Mouse (Mus musculus) midbrain, embryonic 14.5 days (tissue): ENCODE results near the gene Psme3. TPM values are rescaled to one million over a fixed set of nuclear protein-coding genes. Genes with fewer than 3 reads are reported as not detected.

Experiments used
- ATAC-seq: fragments of 200-750 bp; cut with Nextera tagmentation; 2 replicates; pipeline ENCODE4 v1.8.0; 2017; ENCODE audit warnings: moderate number of reproducible peaks, moderate library complexity; ENCODE audit not compliant: low FRiP score, low TSS enrichment
- DNase-seq: peaks from one replicate; pipeline ENCODE4 v3.0.0-alpha.2; 2015
- H3K27ac ChIP-seq: fragments of 300-500 bp; sonication (generic); replicated peaks from 2 replicates; pipeline ENCODE4 v1.5.1; 2014; ENCODE audit warnings: mild to moderate bottlenecking, low read depth, low read length, moderate library complexity
- H3K27me3 ChIP-seq: fragments of 300-500 bp; sonication (generic); 2 replicates; pipeline ENCODE4 v1.6.1; 2014; ENCODE audit warnings: low read length, control low read depth, mixed read lengths; ENCODE audit not compliant: control insufficient read depth, insufficient read depth
- H3K36me3 ChIP-seq: fragments of 300-500 bp; sonication (generic); 2 replicates; pipeline ENCODE4 v1.6.1; 2014; ENCODE audit warnings: low read length, control low read depth; ENCODE audit not compliant: control insufficient read depth, insufficient read depth
- H3K4me1 ChIP-seq: fragments of 300-500 bp; sonication (generic); 2 replicates; pipeline ENCODE4 v1.6.1; 2014; ENCODE audit warnings: mild to moderate bottlenecking, antibody characterized with exemption, low read length, control low read depth; ENCODE audit not compliant: control insufficient read depth, insufficient read depth
- H3K4me2 ChIP-seq: fragments of 300-500 bp; sonication (generic); 2 replicates; pipeline ENCODE4 v1.6.1; 2014; ENCODE audit warnings: mild to moderate bottlenecking, low read length, moderate library complexity
- H3K4me3 ChIP-seq: fragments of 300-500 bp; sonication (generic); replicated peaks from 2 replicates; pipeline ENCODE4 v1.5.1; 2014; ENCODE audit warnings: low read depth, low read length
- H3K9ac ChIP-seq: fragments of 300-500 bp; sonication (generic); replicated peaks from 2 replicates; pipeline ENCODE4 v1.6.1; 2014; ENCODE audit warnings: mild to moderate bottlenecking, low read length, moderate library complexity
- H3K9me3 ChIP-seq: fragments of 300-500 bp; sonication (generic); 2 replicates; pipeline ENCODE4 v1.6.1; 2016; ENCODE audit warnings: low read length, control low read depth, mixed read lengths; ENCODE audit not compliant: control insufficient read depth
- WGBS: fragments of 180-500 bp; shearing (Covaris S2); extraction: QIAGEN DNeasy Blood & Tissue Kit; methylation state at CpG from one replicate; pipeline ENCODE4 v1.1.7; 2014; 5-methylcytosine and 5-hydroxymethylcytosine counted together
- polyA plus RNA-seq: library from polyadenylated mRNA; unstranded; fragments of >200 nt; fragmentation: Nextera tagmentation; extraction: Ambion mirVana; gene quantifications from 2 replicates; pipeline ENCODE4 v1.2.1, GENCODE M21; 2014

Psme3 gene
- polyA plus RNA-seq, 1 experiment from 2014 or later, result 103 TPM

DNA sequence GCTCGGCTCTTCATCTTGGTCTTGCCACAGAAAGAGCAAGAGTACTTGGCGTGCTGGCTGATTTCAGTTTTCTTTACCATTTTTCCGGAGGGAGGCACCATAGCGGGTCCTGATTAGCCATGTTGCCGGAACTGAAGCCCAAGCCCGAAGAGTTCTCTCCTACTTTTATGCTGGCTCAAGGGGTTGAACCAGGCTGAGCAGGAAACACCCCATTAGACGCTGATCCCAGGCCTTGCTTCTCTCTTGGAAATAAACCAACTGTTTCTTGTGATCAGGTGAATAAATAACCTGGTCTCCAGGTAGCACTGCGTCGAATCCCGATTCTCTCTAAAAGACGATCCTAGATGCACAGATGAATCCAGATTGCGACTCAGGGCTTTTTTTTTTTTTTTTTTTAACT, 37.4 kb downstream of the Psme3 start:
- H3K9ac ChIP-seq, result no peak overlapping the region
- H3K36me3 ChIP-seq, result no peaks in the 10 kb centered on the region
- WGBS, result 92% methylated on average over 12 of the region's 12 CpGs
- H3K4me2 ChIP-seq, result no peak overlapping the region
- H3K27me3 ChIP-seq, result no peaks in the 10 kb centered on the region
- no peak overlapping the region for H3K27ac ChIP-seq
- ATAC-seq (no peak), DNase-seq (no peak)
- no peak overlapping the region for H3K4me3 ChIP-seq
- H3K4me1 ChIP-seq, result no peaks in the 10 kb centered on the region
- no peaks in the 10 kb centered on the region for H3K9me3 ChIP-seq

DNA sequence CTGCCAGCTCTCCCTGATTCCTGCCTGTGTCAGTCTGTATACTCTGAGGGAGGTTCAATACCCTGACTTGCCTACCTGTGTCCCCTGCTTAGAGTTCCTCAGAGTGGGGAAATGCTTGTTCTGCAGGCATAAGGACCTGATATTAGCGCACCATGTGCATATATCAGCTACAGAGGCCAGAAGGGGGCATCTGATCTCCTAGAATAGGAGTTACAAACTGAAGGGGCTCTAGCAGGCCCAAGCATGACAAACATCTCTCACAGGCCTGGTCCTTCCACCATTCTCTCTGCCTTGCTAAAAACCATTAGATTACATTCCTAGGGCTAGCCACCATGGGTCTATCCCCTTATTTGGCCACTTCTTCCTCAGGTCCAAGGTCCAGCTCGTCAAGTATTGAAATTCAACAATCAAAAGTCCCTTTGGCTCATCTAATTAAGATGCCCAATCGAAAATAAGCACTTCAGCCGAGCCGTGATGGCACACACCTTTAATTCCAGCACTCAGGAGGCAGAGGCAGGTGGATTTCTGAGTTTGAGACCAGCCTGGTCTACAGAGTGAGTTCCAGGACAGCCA, 38.5 kb downstream of the Psme3 start:
- H3K27ac ChIP-seq, result no peak overlapping the region
- H3K4me2 ChIP-seq, result no peak overlapping the region
- ATAC-seq, result no peak
- H3K4me1 ChIP-seq, result no peaks in the 10 kb centered on the region
- no peaks in the 10 kb centered on the region for H3K9me3 ChIP-seq
- no peaks in the 10 kb centered on the region for H3K36me3 ChIP-seq
- no peaks in the 10 kb centered on the region for H3K27me3 ChIP-seq
- no peak for DNase-seq
- WGBS, result 85% methylated on average over 5 of the region's 5 CpGs
- H3K9ac ChIP-seq, result no peak overlapping the region
- no peak overlapping the region for H3K4me3 ChIP-seq

DNA sequence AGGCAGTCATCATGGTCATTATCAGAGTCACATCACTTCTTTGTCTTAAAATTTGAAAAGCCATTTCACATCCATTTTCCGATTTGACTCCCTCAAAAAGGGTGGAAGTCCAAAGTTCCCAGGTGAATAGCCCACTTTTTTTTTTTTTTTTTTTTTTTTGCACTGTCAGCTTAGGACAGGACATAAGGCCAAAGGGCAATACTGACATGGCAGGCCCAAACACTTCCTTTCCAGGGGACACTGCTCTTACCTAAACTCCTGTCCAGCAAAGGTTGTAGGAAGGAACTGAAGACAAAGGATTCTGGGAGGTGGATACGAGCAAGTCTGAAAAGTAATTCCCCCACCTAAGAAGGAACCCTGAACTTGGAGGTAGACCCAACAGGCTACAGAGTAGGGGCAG, 39.9 kb downstream of the Psme3 start:
- Histone ChIP-seq H3K27me3 (no peaks in the 10 kb centered on the region), H3K4me3 (no peak overlapping the region), H3K4me1 (no peaks in the 10 kb centered on the region), H3K36me3 (no peaks in the 10 kb centered on the region), H3K9ac (no peak overlapping the region), H3K4me2 (no peak overlapping the region), H3K27ac (no peak overlapping the region), H3K9me3 (no peaks in the 10 kb centered on the region)
- no peak for ATAC-seq
- WGBS, result 93% methylated on average over 2 of the region's 2 CpGs
- no peak for DNase-seq

DNA sequence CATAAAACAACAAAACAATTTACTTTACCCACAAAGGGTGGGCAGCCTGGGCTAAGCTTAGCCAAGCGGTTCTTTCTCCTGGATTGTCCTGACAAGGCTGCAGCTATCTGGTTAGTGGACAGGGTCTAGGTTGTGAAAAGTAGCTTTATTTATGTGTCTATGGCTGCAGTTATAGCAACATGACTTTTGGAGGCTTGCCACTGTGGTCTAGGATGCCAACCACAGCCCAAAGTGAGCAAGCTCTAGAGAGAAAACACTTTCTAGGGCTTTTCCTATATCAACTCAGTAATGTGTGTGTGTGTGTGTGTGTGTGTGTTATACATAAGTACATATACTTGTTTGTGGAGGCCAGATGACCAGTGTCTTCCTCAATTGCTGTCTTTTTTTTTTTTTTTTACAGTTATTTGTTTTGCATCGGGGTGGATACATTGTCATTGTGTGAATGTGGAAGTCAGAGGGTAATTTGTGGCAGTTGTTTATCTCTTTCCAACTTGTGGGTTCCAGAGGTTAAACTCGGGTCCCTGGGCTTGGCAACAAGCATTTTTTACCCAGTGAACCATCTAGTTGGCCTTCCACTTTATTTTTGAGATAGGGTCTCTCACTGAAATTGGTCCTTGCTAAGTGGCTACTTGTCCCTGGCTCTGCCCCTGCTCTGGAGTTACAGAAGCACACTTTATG, 41.6 kb downstream of the Psme3 start:
- no peaks in the 10 kb centered on the region for H3K36me3 ChIP-seq
- H3K9ac ChIP-seq, result no peak overlapping the region
- H3K27me3 ChIP-seq, result no peaks in the 10 kb centered on the region
- no peaks in the 10 kb centered on the region for H3K4me1 ChIP-seq
- DNase-seq (no peak), ATAC-seq (no peak)
- H3K9me3 ChIP-seq, result no peaks in the 10 kb centered on the region
- no peak overlapping the region for H3K27ac ChIP-seq
- WGBS, result 88% methylated on average over 3 of the region's 3 CpGs
- H3K4me2 ChIP-seq, result no peak overlapping the region
- no peak overlapping the region for H3K4me3 ChIP-seq

DNA sequence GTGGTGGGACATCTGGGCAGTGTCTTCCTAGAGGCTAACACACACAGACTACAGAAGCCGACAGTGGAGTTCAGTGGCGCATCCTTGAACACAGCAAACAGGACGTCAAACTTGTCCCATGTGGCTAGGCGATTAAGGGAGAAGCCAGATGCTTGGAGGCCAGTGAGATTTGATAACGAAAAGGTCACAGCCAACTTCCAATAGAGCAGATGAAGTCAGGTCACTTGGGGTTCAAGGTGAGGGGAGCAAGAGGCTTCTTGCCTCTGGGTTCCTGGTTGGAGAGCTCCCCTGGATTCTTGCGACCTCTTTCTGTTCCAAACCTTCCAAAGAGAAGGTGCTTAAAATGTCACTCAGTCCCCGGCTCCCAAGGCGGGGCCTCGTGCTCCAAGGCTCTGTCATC, 43.8 kb downstream of the Psme3 start:
- 77% methylated on average over 9 of the region's 9 CpGs for WGBS
- no peaks in the 10 kb centered on the region for H3K27me3 ChIP-seq
- DNase-seq (no peak), ATAC-seq (no peak)
- no peak overlapping the region for H3K27ac ChIP-seq
- H3K4me3 ChIP-seq, result no peak overlapping the region
- H3K4me2 ChIP-seq, result no peak overlapping the region
- no peaks in the 10 kb centered on the region for H3K4me1 ChIP-seq
- H3K9me3 ChIP-seq, result no peaks in the 10 kb centered on the region
- no peaks in the 10 kb centered on the region for H3K36me3 ChIP-seq
- no peak overlapping the region for H3K9ac ChIP-seq

DNA sequence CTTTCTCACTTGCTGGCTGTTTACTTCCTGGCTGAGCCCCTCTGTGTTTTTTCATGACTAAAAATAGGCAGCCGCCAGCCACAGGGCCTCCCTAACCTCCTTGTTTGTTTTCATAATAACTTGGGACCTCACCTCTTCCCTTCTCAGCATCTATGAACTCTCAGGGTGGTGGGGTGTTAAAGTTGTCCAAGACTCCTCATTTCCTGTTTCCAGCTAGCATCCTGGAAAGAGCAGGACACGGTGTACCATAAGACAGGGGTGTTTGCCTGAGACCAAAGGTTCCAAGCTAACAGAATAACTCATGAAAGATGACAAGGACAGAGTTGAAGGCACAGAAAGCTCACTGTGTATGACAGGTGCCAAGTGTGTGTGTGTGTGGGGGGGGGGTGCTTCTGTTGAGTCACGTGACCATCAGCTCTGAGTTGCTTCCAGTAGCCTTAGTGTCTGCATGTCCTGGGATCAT, 44.7 kb downstream of the Psme3 start:
- Histone ChIP-seq H3K4me3 (no peak overlapping the region), H3K4me1 (no peaks in the 10 kb centered on the region), H3K36me3 (no peaks in the 10 kb centered on the region), H3K4me2 (no peak overlapping the region), H3K9ac (no peak overlapping the region), H3K27ac (no peak overlapping the region), H3K27me3 (no peaks in the 10 kb centered on the region), H3K9me3 (no peaks in the 10 kb centered on the region)
- 75% methylated on average over 3 of the region's 3 CpGs for WGBS
- no peak for DNase-seq
- no peak for ATAC-seq

DNA sequence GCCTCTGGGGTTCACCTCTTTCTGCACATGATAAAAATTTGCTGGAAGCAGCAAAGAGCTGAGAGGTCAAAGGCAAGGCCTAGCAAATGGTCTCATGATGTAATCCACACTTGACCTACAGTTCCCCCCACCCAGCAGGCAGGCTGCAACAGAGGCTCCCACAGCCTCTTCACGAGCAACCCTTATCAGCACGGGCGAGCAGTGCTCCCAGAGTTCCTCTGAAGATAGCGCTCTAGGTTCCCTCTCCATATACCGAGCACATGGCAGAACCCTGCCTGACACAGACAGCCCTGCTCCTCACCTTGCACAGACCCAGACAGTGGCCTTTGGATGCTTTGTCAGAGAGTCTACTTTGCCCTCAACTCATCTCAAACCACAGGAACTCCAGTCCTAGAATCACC, 48.5 kb downstream of the Psme3 start:
- H3K27me3 ChIP-seq, result no peaks in the 10 kb centered on the region
- no peaks in the 10 kb centered on the region for H3K4me1 ChIP-seq
- no peak overlapping the region for H3K4me3 ChIP-seq
- no peak for DNase-seq
- no peaks in the 10 kb centered on the region for H3K9me3 ChIP-seq
- no peak overlapping the region for H3K9ac ChIP-seq
- H3K36me3 ChIP-seq, result no peaks in the 10 kb centered on the region
- whole genome bisulfite sequencing, result 84% methylated on average over 5 of the region's 5 CpGs
- no peak overlapping the region for H3K27ac ChIP-seq
- no peak for ATAC-seq
- no peak overlapping the region for H3K4me2 ChIP-seq

DNA sequence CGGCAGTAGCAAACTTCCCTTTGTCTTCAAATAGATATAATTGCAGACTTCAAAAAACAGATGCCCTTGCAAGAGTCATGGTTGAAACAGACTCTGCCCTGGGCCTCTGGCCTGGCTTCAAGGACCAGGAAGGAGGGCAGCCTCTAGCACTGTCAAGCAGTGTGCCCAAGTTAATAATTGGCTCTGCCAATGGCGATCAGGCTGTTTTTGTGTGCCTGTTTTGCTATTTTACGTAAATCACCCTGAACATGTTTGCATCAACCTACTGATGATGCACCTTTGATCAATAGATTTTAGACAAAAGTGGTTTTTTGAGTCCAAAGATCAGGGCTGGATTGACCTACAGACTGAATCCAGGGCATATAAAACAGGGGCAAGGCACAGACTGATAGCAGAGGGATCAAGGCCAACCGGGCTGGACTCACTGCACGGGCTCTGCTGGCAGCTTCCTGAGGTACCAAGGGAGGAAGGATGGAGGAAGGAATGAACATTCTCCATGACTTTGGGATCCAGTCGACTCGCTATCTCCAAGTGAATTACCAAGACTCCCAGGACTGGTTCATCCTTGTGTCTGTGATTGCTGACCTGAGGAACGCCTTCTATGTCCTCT, 51.4 kb downstream of the Psme3 start, which contains the start of gene G6pc:
G6pc (plus strand) TSS at position 236 of the 610 bp plus-strand sequence.
- Histone ChIP-seq H3K27me3 (no peaks in the 10 kb centered on the region), H3K36me3 (no peaks in the 10 kb centered on the region), H3K9me3 (no peaks in the 10 kb centered on the region), H3K4me1 (no peaks in the 10 kb centered on the region), H3K9ac (no peak within 1 kb of the TSS), H3K27ac (no peak within 1 kb of the TSS), H3K4me3 (no peak within 1 kb of the TSS), H3K4me2 (no peak within 1 kb of the TSS)
- 92% methylated on average over 8 of the region's 8 CpGs for WGBS
- DNase-seq, result no peak
- no peak for ATAC-seq

DNA sequence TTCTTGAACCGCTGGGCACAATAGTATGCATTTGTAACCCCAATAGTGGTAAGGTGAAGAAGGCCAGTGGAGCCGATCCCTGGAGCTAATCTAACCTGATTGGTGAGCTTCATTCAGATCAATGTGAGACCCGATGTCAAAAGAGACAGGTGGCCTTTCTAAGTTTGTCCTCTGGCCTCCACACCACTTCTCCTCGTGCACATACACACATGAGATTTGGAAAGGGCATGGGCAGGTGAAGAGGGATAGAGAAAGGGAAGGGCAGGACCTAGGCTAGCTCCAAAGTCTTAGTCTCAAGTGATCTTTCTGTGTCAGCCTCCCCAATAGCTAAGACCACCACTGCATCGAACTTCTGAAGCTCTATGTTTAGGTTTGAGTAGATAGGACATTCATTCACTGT, 54.1 kb downstream of the Psme3 start:
- DNase-seq, result no peak
- Histone ChIP-seq H3K27me3 (no peaks in the 10 kb centered on the region), H3K4me1 (no peaks in the 10 kb centered on the region), H3K36me3 (no peaks in the 10 kb centered on the region), H3K9ac (no peak overlapping the region), H3K4me3 (no peak overlapping the region), H3K27ac (no peak overlapping the region), H3K4me2 (no peak overlapping the region), H3K9me3 (no peaks in the 10 kb centered on the region)
- WGBS, result 80% methylated on average over 5 of the region's 5 CpGs
- no peak for ATAC-seq
